Mouse (Mus musculus) mesoderm, embryonic 11.5 days (tissue): ENCODE measurements at regions not wholly inside any gene's neighbourhood (a gene's known extent, or its start where the extent isn't known, plus 50 kb on each side); places are given as distances from the start of the nearest gene placed in this dataset.
A peak's percentile ranks its signal among the peaks of the same experiment; 100 is the strongest.

Experiments
- DNase-seq: peaks from one replicate; pipeline ENCODE4 v3.0.0-alpha.2; 2012; ENCODE audit warnings: low read depth, low spot score

DNA sequence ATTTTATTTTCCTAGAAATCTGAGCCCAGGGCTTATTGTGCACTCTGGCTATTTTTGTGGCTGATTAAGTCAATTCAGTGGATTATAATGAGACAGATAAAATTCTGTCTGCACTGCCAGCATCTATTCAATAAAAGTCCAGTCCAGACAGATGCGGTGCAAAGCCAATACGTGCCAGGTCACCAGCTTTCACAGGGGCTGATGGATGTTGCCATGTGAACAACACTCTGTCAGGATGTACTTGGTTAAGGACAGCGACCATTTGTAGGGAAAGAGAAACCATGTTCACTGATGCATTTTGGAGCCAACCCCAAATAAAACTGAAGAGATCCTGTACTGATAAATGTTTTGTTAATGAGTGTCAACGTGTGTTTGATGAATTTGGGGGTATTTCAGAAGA lies 285.0 kb upstream of the Gnpda2 start:
- peak; percentile 5 for DNase-seq

DNA sequence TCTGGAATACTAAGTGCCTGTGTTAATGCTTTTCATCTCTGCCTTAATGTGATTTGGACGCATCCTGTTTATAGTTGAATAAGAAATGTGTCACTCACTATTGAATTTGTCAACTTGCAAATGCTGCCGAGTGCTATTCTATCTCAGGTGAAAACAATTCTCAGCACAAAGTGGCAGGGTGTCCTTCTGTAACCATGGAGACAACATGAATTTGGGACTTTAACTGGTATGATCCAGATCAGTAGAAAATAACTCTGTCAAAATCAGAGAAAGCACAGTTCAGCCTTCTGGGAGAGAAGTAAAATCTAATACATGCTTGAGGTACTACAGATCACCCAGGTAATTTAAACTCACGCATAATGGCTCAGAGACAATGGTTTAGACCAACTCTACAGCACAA lies 270.9 kb upstream of the Gnpda2 start:
- no peak for DNase-seq

DNA sequence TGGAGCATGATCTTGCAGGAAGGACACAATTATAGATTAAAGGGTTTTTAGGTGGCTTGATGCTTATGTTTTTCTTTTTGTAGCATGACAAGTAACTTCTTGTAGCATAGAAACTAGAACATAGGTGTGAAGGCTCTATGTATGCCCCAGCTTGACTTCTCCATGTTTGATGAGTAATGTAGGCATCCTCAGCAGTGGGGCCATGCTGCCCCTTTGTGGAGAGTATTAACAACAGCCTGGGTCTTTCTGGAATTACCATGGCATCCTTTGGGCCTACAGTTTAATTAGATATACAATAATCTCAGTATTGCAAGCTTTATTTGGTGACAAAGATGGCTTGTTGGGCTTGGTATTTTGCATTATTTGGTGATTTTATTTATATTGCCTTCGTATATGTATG lies 252.7 kb upstream of the Gnpda2 start:
- DNase-seq, result no peak

DNA sequence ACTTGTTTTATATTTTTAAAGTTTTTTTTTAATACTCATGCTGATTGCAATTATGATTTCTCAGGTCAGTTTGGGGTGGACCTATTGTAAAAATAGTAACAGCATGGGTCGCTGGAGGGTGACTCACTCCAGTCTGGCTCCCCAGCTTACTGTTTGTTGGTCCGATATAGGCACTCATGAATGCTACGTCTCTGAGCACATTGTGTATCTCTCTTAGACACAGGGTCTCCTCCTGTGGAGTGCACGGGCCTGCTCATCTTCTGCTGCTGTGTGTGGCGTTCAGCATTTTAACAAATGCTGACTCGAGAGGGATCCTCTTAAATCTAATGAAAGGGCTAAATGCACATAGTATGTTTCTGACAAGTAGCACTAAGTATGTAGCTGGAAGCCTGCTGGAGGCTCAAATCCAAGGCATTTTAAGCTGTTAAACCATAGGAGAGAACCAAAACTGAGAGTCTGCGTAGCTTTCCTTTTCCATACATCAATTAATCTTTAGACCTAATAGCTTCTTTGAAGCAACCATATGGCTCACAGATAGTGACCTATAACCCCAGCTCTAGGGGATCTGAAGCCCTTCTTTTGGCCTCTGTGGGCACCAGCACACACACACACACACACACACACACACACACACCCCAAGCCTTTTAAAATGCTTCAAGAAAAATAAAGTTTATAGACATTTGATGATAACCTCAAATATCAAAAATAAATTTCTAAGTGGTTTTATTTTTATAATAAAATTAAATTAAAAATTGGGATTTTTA lies 246.0 kb upstream of the Gnpda2 start:
- peak; percentile 23 for DNase-seq

DNA sequence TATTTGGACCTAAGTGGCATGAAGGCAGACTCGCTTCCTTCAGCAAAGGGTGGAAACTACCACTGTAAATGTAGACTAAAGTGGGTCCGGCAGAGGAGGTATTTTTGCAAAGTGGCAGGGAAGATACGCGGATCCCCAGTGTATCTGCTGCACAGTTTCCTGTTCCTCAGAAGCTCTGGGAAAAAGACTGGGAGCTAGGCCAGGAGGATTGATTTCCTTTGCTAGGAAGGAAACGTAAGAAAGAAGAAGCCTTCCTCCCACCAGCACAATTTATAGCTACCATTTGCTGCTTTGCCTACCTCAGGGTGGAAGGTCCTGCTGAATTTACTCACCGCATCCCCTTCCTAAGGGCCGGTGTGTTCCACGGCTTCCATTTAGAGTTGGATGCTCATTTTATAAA lies 244.2 kb upstream of the Gnpda2 start:
- DNase-seq, result no peak

DNA sequence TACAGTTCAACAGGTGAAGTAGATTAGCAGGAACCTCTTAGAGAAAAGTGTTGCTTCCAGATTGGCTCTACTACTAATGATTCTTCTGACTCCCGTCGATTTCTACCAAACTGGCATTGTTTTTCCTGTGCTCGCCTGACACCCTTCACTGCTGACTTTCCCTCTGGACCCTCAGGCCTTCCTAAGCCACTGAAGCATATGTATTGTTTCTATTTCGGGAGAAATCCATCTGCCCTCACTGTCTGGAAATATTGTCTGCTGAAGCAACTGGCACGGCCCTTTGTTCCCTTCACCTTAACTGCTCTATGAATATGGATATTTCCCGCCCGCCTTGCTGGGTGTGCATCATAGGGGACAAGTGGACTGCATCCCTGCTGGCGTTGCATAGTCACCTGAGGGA lies 243.0 kb upstream of the Gnpda2 start:
- no peak for DNase-seq

DNA sequence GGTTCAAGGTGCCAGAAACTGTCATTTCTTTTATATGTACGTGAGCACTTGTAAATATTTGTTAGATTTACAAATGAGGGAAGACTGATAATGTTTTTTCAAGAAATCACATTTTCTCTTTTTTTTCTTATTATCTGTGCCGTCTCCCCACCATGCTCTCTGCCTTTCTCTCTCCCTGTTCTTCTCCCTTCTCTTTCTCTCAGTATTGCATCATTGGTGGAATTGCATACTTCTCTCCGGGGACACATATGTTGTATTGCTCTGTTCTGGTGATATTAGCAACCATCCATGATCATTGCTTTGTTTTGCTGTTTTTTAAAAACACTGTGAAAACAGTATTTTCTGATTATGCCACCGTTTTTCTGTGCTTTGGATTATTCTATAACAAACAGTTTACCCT lies 225.6 kb upstream of the Gnpda2 start:
- no peak for DNase-seq

DNA sequence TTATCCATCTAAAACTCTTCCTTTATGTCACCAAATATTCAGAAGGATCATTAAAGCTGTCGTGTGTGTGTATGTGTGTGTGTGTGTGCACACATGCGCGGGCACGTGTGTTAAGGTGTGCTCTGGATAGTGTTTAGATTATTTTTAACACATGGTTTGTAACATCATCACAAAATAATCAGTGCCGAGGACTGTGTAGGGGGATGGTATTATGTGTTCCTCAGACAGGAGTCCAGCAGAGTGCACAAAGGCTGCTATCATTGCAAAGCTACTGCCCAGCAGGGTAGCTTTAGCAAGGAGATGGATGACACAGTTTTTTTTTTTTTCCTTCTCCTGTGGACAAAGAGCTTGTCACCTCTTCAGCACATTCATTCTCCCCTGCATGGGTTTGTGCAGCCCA lies 224.9 kb upstream of the Gnpda2 start:
- DNase-seq, result no peak

DNA sequence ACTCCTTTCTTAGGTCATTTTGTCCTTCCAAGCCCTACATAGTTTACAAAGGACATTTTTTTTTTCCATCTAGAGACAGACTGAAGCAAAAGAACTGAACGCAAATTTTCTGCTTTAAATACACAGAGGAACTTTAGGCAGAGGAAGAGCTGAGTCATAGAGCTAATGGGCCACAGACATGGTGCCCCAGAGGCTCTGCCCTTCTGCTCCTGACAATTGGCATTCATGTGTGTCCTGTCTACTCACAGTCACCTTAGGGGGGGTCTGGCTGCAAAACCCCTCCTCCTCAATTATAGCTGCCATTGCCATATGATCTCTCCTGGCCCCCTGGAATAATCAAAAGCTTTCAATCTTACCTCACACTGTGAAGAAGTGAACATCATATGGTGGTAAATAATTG lies 223.2 kb upstream of the Gnpda2 start:
- DNase-seq, result no peak

DNA sequence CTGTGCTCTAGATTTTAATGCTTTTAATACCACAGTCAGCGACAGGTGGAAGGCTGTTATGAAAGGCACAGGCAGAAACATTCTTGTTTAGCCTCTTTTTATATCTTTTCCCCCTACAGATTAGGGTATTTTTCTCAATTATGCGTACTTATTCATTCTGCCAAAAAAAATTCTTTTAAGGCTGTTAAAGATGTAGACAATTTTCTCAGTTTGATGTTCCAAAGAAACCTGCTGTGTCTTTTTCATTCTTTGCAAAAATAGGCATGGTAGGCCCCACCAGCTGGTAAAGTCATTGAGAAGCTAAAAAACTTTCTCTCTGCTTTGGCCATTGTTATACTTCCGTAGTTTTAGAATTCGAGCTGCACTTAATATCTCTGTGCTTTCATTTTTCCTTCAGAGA lies 210.5 kb upstream of the Gnpda2 start:
- no peak for DNase-seq

DNA sequence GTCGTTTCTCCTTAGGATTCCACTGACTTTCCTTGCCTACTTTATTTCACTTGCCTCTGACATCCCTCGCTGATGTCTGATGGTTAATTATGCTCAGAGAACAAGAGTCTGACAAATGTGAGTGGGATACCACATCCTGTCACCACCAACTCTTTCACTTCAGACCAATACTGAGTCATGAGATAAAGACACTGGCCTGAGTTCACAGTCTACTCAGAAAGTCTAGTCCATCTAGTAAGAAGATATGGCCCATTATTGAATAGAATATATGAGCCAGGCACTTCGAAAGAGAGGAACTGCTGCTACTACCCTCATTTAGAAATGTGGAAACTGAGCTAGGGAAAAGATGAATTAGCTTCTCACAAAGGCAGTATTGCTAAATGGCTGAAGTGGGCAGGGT lies 210.0 kb upstream of the Gnpda2 start:
- no peak for DNase-seq

DNA sequence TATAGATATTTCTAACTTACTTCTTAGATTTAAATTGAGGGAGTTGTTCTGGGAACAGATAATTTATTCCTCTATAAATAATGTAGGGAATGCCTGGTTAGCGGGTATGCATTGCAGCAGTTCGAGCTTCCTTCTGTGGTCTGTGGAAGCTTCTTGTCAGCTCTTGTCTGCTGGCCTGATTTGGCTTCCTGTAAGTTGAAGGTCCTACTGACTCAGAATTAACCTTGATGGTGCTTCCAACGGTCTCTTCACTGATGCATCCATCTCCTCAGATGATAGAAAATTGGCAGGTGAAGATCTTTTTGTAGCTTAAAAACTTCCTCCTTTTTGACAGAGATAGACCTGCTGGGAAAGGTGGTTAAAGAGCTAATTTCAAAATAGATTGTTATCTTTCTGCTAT lies 203.2 kb upstream of the Gnpda2 start:
- DNase-seq, result no peak

DNA sequence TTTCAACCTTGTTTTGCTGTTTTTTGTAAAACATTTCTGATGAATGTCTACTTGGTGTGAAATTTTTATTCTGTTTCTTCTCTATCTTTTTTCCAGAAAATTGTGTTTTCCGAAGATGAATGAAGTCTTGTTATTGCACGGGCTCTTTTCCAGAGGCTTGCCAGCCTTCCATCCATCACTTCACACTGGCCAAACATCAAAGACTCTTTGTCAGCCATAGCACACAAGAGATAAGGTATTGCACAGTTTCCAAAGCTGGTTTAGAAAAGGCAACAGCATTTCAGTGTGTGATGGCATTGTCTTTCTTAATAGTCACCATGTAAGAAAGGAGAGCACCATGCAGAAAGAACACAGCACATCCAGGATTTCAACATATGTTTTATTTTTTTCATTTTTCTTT lies 202.5 kb upstream of the Gnpda2 start:
- DNase-seq, result no peak

DNA sequence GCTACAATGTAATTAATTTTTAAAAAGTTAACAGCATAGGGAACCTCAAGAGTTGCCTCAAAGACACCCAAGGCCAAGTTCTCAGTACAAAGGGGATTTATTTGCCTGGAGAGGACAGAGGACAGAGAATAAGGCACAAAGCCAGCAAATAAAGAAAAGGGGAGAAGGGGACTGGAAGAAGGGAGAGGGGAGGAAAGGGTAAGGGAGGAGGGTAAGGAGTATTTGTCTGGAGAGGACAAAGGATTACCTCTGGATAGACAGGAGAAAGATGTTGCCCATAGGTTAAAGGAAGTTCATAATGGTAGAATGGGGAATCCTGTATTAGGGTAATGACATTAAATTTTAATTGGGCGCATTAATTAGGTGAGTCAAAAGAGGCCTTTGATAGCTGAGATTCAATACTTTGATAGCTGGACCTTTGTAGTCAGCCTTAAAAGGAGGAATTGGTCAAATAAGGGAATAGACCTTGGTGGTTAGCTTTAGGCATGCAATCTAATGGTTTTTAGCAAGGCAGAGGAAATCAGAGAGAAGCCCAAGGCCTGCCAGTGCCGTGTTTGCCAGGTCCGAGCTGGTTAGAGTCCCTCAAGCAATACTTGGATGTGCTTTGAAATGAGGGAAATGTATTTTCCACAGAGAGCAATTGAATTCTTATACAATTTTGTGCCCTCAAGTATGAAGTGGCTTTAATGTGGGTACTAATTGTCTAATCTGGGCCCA lies 164.8 kb upstream of the Gnpda2 start:
- no peak for DNase-seq

DNA sequence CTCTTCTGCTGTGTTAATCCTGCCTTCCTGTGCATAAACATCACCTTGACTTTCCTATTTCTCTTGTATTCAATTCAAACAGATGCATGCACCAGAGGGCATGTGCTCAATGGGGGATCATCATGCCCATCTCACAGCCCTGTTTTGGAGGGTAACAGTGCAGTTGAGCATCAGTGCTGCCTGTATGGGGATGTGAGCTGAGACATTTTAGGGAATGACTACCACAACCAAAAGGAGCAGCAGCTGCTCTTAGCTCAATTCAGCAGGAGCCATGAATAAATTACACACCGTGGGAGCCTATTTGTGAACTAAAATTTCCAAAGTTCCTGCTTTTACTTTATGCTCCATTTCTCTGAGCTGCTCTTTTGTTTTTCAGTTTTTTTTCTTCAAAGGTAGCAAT lies 164.2 kb upstream of the Gnpda2 start:
- no peak for DNase-seq

DNA sequence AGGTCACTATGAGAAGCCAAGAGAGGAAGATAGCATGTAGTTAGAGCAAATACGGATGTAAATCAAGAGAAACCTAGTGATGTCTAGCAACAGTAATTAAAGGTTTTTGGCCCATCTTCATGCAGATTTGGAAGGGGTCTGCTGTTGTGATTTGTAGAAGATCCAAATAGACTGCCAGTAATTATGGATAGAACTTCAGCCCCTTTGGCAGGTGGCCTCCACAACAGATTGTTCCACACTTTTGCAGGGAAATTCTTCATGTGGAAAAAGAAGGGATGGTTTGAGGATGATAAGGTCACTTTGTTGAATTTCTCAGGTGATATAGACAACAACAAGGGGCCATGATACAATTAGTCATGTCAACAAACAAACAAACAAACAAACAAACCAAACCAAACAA lies 148.4 kb upstream of the Gnpda2 start:
- no peak for DNase-seq

DNA sequence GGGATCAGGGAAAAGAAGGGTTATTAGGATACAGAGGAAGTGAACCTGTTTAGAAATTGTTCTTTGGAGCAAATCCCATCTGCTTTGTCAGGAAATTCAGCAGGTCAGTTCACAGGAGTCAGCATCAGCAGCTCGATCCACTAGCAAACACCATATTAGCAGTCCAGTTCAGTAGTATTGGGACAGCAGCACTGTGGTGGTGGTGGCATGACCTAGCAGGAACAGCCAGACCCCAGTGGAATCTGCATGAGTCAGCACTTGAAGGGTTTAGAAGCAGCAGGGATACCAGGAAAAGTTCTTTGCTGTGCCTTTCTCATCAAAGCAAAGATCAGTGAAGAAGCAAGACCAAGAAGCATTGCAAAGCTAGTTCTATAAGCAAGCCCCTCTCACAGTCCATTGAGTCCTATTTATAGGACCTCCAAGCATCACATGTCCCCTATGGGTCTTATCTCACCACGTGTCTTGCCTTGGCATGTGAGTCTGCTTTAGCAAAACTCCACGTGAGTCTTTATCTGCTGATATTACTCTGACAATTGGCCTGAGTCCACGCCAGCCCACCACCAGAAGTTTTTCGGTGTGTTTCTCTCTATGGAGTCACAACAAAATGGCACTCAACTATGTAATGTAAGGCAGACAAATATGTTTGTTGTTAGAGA lies 129.3 kb upstream of the Gnpda2 start:
- DNase-seq, result no peak

DNA sequence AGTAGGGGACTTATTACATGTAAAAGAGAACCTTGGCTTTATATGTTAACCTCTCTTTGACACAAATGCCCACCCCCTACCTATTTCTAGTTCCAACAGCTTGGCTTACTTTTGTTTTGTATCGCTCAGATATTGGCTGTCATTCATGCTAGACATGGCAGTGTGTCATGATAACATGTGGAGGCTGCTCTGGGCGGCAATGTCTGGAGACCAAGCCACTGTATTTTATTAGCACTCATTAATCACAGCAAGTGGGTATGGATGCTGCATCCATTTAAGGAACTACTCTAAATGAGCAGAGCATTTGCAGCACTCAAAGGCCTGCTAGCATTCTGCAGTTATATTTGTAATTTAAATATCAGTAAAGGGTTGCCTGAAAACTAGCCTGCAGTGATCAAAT lies 123.9 kb upstream of the Gnpda2 start:
- no peak for DNase-seq

DNA sequence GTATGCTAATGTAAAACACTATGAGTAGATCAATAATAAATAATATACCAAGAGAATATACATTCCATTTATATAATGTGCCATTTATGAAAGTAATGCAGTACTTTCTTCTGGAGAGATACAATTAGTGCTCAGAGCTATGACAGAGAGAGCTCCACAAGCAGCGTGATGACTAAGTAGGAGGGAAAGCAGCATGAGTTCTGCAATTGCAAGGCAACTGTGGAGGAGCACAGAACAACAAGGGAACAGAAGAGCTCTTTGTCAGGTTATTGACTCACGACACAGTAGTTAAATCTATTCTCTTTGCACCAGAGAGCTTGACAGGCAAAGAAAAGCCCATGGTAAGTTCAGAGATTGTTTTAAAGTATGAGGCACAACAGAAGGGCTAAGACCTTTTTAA lies 115.0 kb upstream of the Gnpda2 start:
- DNase-seq, result peak; percentile 19

DNA sequence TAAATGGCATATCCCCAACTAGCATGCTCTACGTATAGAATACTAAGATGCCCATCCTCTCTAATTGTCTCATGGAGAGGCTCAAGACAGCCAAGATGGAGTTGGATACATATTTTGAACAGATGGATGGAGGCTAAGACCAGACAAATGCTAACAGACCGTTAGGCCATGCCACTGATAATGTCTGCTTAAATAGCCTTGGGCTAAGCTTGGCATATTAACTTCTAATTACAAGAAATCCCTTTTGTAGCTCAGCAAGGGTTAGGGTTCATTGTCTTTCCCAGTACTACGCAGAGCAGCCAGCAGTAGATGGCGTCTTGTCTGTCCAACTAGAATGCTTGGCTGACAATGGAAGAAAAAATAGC lies 113.0 kb upstream of the Gnpda2 start:
- DNase-seq, result no peak

DNA sequence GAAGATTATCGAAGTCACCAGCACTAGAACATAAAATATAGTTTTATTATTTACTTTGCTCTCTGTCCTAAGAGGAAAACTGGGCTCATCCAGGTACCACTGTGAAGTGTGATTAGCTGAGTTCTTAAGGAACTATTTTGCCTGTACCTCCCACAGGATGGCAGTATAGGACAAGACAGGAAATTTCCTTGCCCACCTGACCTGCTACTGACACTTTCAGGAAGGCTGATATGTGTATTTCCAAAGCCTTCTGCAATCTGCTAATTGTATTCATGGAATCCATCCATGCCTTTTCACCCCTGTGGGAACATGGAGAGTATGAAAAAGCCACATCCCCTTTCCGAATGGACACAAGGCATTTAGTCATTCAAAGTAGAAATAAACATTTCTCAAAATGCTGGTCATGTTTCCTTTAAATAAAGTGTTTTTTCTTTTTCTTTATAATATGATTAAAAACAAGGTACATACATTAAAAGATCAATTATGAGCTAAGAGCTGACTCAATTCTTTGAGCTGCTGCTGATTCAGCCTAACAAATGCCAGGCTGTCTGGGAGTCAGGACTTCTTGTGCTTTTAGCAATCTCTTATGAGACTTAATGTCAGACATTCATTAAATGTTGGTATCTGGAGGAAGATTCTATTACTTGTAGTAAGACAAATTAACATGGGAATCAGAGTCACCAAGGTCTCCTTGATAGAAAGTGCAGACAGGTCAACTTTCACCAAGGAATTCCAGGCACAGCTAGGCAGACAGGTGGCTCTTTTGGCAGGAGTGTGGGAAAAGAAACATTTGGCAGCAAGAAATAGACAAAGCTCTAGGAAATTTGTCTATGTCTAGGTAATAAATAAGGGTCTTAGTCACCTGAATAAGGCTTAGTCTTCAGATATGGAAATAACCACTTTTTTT lies 112.4 kb upstream of the Gnpda2 start:
- DNase-seq, result peak; percentile 52

DNA sequence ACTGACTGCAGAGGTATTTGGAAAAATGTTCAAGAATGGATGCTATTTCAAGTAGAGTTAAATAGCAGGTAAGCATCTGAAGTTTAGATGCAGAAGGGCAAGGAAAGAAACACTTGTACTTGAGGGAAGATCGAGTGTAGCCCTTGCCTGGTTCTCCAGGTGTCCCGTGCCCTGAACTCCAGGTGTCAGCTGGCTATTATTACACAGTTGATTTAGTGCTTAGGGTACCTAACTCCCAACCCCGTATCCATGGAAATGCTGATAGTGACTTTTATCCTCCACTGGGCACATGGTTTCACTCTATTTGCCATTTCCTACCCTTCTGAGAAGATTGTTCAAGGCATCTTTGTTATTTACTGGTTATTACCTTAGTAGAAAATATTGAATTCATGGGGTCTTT lies 86.6 kb upstream of the Gnpda2 start:
- DNase-seq, result peak; percentile 11
